Mouse (Mus musculus) kidney, postnatal 0 days (tissue): ENCODE results near the gene Myl3. TPM values are rescaled to one million over a fixed set of nuclear protein-coding genes. Genes with fewer than 3 reads are reported as not detected.

Experiments used
- ATAC-seq: fragments of 200-750 bp; cut with Nextera tagmentation; replicated peaks from 2 replicates; pipeline ENCODE4 v1.8.0; 2017; ENCODE audit warnings: low read depth, moderate number of reproducible peaks, moderate TSS enrichment, moderate library complexity; ENCODE audit not compliant: low FRiP score
- DNase-seq: peaks from one replicate; pipeline ENCODE4 v3.0.0-alpha.2; 2016; ENCODE audit warnings: low spot score
- H3K27ac ChIP-seq: fragments of 300-500 bp; sonication (generic); 2 replicates; pipeline ENCODE4 v1.5.1; 2014; ENCODE audit warnings: mild to moderate bottlenecking
- H3K27me3 ChIP-seq: fragments of 300-500 bp; sonication (generic); 2 replicates; pipeline ENCODE4 v1.6.1; 2014; ENCODE audit warnings: low read length, mixed read lengths; ENCODE audit not compliant: insufficient read depth
- H3K36me3 ChIP-seq: fragments of 300-500 bp; sonication (generic); 2 replicates; pipeline ENCODE4 v1.6.1; 2014; ENCODE audit warnings: low read length, mixed read lengths; ENCODE audit not compliant: insufficient read depth
- H3K4me1 ChIP-seq: fragments of 300-500 bp; sonication (generic); replicated peaks from 2 replicates; pipeline ENCODE4 v1.6.1; 2014; ENCODE audit warnings: antibody characterized with exemption, low read length, mixed read lengths; ENCODE audit not compliant: insufficient read depth
- H3K4me2 ChIP-seq: fragments of 300-500 bp; sonication (generic); 2 replicates; pipeline ENCODE4 v1.6.1; 2014; ENCODE audit warnings: mild to moderate bottlenecking, low read length, moderate library complexity, mixed read lengths
- H3K4me3 ChIP-seq: fragments of 300-500 bp; sonication (generic); replicated peaks from 2 replicates; pipeline ENCODE4 v1.5.1; 2014; ENCODE audit warnings: low read depth, low read length
- H3K9ac ChIP-seq: fragments of 300-500 bp; sonication (generic); 2 replicates; pipeline ENCODE4 v1.6.1; 2014; ENCODE audit warnings: low read depth, low read length
- H3K9me3 ChIP-seq: fragments of 300-500 bp; sonication (generic); replicated peaks from 2 replicates; pipeline ENCODE4 v1.6.1; 2016; ENCODE audit warnings: low read length, inconsistent platforms, mixed read lengths
- CTCF ChIP-seq: IDR thresholded peaks from 2 replicates; pipeline ENCODE4 v1.5.1; 2016; ENCODE audit warnings: antibody characterized with exemption, low read depth, mild to moderate bottlenecking, moderate library complexity
- WGBS: fragments of 180-500 bp; shearing (Covaris S2); extraction: QIAGEN DNeasy Blood & Tissue Kit; methylation state at CpG from one replicate; pipeline ENCODE4 v1.1.7; 2014; 5-methylcytosine and 5-hydroxymethylcytosine counted together
- polyA plus RNA-seq: library from polyadenylated mRNA; unstranded; fragments of >200 nt; fragmentation: Nextera tagmentation; extraction: Ambion mirVana; gene quantifications from 2 replicates; pipeline ENCODE4 v1.2.1, GENCODE M21; 2015

The Myl3 gene
- polyA plus RNA-seq, 1 experiment from 2014 or later: 1.5 TPM

GRCm38 (mm10) chr9:110762763-110763162, 21.1 kb downstream of the Myl3 start:
- TF ChIP-seq CTCF: no peak
- no peak overlapping the region for H3K27ac ChIP-seq
- H3K4me2 ChIP-seq: no peak overlapping the region
- ATAC-seq (no peak), DNase-seq (no peak)
- H3K27me3 ChIP-seq: no peaks in the 10 kb centered on the region
- WGBS: 84% methylated on average over 10 of the region's 10 CpGs
- H3K4me3 ChIP-seq: no peak overlapping the region
- no peaks in the 10 kb centered on the region for H3K4me1 ChIP-seq
- H3K9ac ChIP-seq: no peak overlapping the region
- H3K36me3 ChIP-seq: no peaks in the 10 kb centered on the region
- no peaks in the 10 kb centered on the region for H3K9me3 ChIP-seq

DNA sequence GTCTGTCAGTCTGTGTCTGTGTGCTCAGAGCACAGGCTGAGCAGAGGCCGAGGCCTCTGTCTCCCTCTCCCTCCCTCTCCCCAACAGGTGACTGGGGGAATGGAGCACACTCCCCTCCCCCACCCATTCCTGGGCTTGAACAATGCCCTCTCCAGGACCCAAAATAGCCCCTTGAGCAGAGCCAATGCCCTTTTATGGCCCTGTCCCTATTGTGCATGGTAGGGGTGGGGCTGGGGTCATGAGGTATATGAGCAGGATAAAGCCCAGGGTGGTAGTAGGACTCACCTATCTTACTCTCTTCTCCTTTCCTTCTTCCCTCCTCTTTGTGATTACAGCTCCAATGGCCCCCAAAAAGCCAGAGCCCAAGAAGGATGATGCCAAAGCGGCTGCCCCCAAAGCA, 21.7 kb downstream of the Myl3 start:
- ATAC-seq (no peak), DNase-seq (no peak)
- H3K4me1 ChIP-seq: no peaks in the 10 kb centered on the region
- H3K36me3 ChIP-seq: no peaks in the 10 kb centered on the region
- 55% methylated on average over 2 of the region's 2 CpGs for WGBS
- no peak overlapping the region for H3K4me3 ChIP-seq
- H3K9me3 ChIP-seq: no peaks in the 10 kb centered on the region
- no peak overlapping the region for H3K4me2 ChIP-seq
- no peaks in the 10 kb centered on the region for H3K27me3 ChIP-seq
- H3K27ac ChIP-seq: no peak overlapping the region
- no peak for TF ChIP-seq CTCF
- H3K9ac ChIP-seq: no peak overlapping the region

DNA sequence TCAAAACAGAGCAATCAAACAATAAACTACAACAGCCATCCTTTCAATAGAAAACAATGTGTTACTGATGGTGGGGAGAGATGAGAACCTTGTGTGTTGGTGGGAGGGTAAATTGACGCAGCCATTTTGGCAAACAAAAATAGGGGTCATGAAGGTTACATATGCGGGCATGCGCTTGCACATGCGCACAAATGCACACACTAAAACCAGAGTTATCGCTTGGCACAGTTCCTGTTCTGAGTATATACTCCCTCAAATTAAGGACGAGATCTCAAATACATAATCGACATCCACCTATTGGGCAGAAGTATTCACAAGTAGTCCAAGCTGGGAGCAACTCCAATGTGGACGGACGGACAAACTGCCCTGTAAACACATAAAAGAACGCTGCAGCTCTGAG, 30.7 kb downstream of the Myl3 start:
- TF ChIP-seq CTCF: no peak
- no peaks in the 10 kb centered on the region for H3K9me3 ChIP-seq
- no peak overlapping the region for H3K4me2 ChIP-seq
- H3K9ac ChIP-seq: no peak overlapping the region
- ATAC-seq: no peak
- H3K27ac ChIP-seq: no peak overlapping the region
- no peaks in the 10 kb centered on the region for H3K27me3 ChIP-seq
- 92% methylated on average over 10 of the region's 10 CpGs for WGBS
- no peaks in the 10 kb centered on the region for H3K4me1 ChIP-seq
- H3K36me3 ChIP-seq: no peaks in the 10 kb centered on the region
- H3K4me3 ChIP-seq: no peak overlapping the region
- DNase-seq: no peak

DNA sequence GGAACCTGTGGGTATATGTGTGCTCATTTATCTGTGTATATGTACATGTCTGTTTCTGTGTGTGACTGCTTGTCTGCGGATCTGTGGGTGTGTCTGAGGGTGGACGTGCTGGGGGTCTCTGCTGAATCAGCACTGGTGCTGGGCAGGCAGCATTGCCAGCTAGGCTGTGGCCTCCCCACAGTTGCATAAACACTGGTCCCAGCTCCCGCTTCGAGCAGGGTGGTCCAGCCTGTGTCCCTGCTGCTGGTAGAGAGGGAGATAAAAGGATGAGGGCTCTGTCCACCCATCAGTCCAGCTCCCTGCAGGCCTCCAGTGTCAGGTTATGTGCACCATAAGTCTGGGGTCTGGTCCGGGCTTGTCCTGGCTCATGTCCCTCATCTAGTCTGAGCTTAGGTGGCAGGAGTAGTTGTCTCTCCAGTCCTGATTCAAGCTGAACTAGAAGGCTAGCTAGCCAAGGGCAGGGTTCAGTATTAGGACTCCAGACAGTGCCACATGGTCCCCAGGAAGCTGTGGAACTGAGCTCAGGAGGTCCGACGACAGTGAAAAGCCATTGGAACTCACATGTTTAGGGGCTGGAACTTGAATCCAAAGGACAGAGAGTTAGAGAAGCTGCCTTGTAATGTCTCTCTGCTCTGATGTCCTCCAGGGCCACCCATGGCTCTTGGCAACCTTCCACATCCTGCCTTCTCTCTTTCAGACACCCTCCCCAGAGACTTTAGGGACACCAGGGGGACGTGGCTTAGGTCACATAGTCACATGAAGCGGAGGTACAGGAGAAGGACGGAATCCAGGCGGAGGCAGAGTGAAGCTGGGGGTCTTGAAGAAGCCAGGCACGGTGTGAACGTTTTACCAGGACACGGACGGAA, 33.0 kb downstream of the Myl3 start:
- no peaks in the 10 kb centered on the region for H3K36me3 ChIP-seq
- H3K4me2 ChIP-seq: no peak overlapping the region
- peak; percentile 47 for DNase-seq
- H3K9ac ChIP-seq: no peak overlapping the region
- peak overlapping the region; percentile 47; the same call in 1 of the 2 replicates for H3K27ac ChIP-seq
- H3K4me1 ChIP-seq: no peaks in the 10 kb centered on the region
- no peaks in the 10 kb centered on the region for H3K9me3 ChIP-seq
- H3K27me3 ChIP-seq: no peaks in the 10 kb centered on the region
- 64% methylated on average over 15 of the region's 15 CpGs for WGBS
- H3K4me3 ChIP-seq: no peak overlapping the region
- ATAC-seq: no peak
- no peak for TF ChIP-seq CTCF

DNA sequence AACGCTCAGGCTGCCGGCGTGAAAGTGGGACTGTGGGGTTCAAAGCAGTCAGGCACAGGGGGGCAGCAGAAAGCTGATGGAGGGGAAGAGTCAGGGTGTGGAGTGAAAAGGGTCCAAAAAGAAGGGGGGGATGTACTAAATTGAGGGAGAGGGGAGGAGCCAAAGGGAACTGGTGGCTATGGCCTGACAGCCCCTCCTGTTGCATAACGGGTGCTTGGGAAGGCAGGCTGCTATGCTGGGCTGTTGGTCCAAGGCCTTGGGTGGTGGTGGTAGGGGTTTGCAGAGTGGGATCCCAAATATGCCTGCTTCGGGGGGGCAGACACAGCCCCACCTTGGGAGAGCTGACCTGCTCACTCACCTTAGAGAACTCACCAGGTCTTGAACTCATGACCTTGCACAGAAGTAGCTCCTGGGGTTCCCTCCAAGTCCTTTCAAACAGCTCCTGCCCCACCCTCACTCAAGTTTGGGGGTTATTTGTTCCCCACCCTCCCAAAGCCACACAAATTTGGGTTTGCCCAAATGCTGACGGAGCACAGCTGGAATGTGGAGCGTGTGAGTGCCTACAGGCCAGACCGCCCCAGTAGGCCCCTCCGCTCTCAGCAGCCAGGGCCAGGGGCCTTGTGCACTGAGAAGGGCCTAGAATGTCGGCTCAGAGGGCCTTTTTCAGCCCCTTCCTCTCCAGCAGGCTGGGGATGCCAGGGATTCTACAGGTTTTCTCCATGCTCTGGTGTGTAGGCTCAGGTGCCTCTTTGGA, 33.8 kb downstream of the Myl3 start:
- DNase-seq (peak; percentile 37), ATAC-seq (no peak)
- Histone ChIP-seq H3K9ac (no peak overlapping the region), H3K4me1 (no peaks in the 10 kb centered on the region), H3K4me2 (no peak overlapping the region), H3K36me3 (no peaks in the 10 kb centered on the region), H3K9me3 (no peaks in the 10 kb centered on the region), H3K4me3 (no peak overlapping the region), H3K27ac (peak overlapping the region; percentile 47), H3K27me3 (no peaks in the 10 kb centered on the region)
- TF ChIP-seq CTCF: no peak
- WGBS: 72% methylated on average over 10 of the region's 10 CpGs

DNA sequence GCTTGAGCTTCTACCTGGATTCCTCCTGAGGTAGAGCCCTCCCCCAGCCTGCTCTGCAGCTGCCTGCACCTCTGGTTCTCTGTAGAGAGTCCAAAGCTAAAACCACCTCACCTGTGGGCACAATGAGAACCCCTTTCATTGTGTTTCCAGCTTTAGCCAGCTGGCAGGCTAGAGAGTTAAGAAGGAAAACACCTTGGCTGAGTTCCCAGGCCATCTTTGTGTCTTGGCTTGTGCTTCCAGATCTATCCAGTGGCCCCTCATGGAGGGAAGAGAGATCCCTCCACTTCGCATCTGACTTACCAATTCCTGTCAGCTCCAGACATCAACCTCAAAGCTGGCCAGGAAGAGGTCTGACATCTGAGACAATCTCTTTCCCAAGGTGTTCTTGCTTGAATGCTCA, 36.4 kb downstream of the Myl3 start:
- Histone ChIP-seq H3K9ac (no peak overlapping the region), H3K36me3 (no peaks in the 10 kb centered on the region), H3K4me3 (no peak overlapping the region), H3K4me1 (0 out of 2 replicates have a peak, but pooled peaks cover 3% of the 10 kb centered on the region), H3K4me2 (no peak overlapping the region), H3K27ac (no peak overlapping the region), H3K9me3 (no peaks in the 10 kb centered on the region), H3K27me3 (no peaks in the 10 kb centered on the region)
- ATAC-seq (no peak), DNase-seq (no peak)
- 69% methylated on average over 1 of the region's 1 CpGs for WGBS
- no peak for TF ChIP-seq CTCF
